Mouse (Mus musculus): Measurements from ENCODE around the gene Casd1. TPM values are rescaled to one million over a fixed set of nuclear protein-coding genes. Genes with fewer than 3 reads are reported as not detected.

Gene Casd1
- total RNA-seq (2014; rRNA removed) = 25.4 and 28.0 TPM in 2 replicates
- polyA plus RNA-seq (2012; rRNA removed) = 9.1 and 9.4 TPM in 2 replicates

- H3K4me3 ChIP-seq (ENCODE audit: insufficient read depth, low read depth, low read length) = peak within 1 kb of the TSS; percentile 72
- H3K36me3 ChIP-seq (ENCODE audit: control insufficient read depth, insufficient read depth, low read length) = no peaks in the 10 kb centered on the region
- H3K27me3 ChIP-seq (ENCODE audit: control insufficient read depth, insufficient read depth, low read length) = no peaks in the 10 kb centered on the region
- TF ChIP-seq POLR2A (IDR thresholded peaks at IDR 0.05; ENCODE audit: extremely low read depth, insufficient read depth, low read length) (no peak), CTCF (IDR thresholded peaks at IDR 0.05; ENCODE audit: low read depth, low read length) (no peak)
- peak; percentile 52 for DNase-seq (ENCODE audit: extremely low read depth, low read depth, low spot score)
- H3K9ac ChIP-seq (ENCODE audit: low read depth, low read length) = peak within 1 kb of the TSS; percentile 80
- H3K4me1 ChIP-seq (ENCODE audit: control insufficient read depth, insufficient read depth, low read length) = peaks cover 4% of the 10 kb centered on the region; the same call in 1 of the 2 replicates
- WGBS = 2% methylated on average over 54 of the region's 64 CpGs
- peak within 1 kb of the TSS; percentile 93 for H3K27ac ChIP-seq (replicated peaks; ENCODE audit: insufficient read depth, low read depth, low read length)
- peaks cover 4% of the 10 kb centered on the region; the same call in 1 of the 2 replicates for H3K79me2 ChIP-seq (ENCODE audit: control insufficient read depth, insufficient read depth, low read length)
Observed at GRCm38 (mm10) chr6:4600658-4601296, at the start of gene Casd1. Gene Casd1 (plus strand): TSS chr6:4600839.

- Histone ChIP-seq H3K9ac (ENCODE audit: low read depth, low read length) (no peak overlapping the region), H3K36me3 (ENCODE audit: control insufficient read depth, insufficient read depth, low read length) (no peaks in the 10 kb centered on the region), H3K27me3 (ENCODE audit: control insufficient read depth, insufficient read depth, low read length) (no peaks in the 10 kb centered on the region; the same call in 1 of the 2 replicates), H3K4me1 (ENCODE audit: control insufficient read depth, insufficient read depth, low read length) (peaks cover 2% of the 10 kb centered on the region; the same call in 1 of the 2 replicates), H3K27ac (replicated peaks; ENCODE audit: insufficient read depth, low read depth, low read length) (no peak overlapping the region), H3K79me2 (ENCODE audit: control insufficient read depth, insufficient read depth, low read length) (no peaks in the 10 kb centered on the region), H3K4me3 (ENCODE audit: insufficient read depth, low read depth, low read length) (no peak overlapping the region)
- DNase-seq (ENCODE audit: extremely low read depth, low read depth, low spot score) = no peak
- TF ChIP-seq POLR2A (IDR thresholded peaks at IDR 0.05; ENCODE audit: extremely low read depth, insufficient read depth, low read length) = no peak
- no peak for TF ChIP-seq CTCF (IDR thresholded peaks at IDR 0.05; ENCODE audit: low read depth, low read length)
- 66% methylated on average over 6 of the region's 6 CpGs for WGBS
Observed at GRCm38 (mm10) chr6:4555366-4555765, 45.3 kb upstream of the Casd1 start.

GRCm38 (mm10) chr6:4557086-4557485 lies 43.6 kb upstream of the Casd1 start:
- no peak for TF ChIP-seq POLR2A (IDR thresholded peaks at IDR 0.05; ENCODE audit: extremely low read depth, insufficient read depth, low read length)
- TF ChIP-seq CTCF (IDR thresholded peaks at IDR 0.05; ENCODE audit: low read depth, low read length) = no peak
- Histone ChIP-seq H3K79me2 (ENCODE audit: control insufficient read depth, insufficient read depth, low read length) (no peaks in the 10 kb centered on the region), H3K4me3 (ENCODE audit: insufficient read depth, low read depth, low read length) (no peak overlapping the region), H3K36me3 (ENCODE audit: control insufficient read depth, insufficient read depth, low read length) (no peaks in the 10 kb centered on the region), H3K9ac (ENCODE audit: low read depth, low read length) (no peak overlapping the region), H3K4me1 (ENCODE audit: control insufficient read depth, insufficient read depth, low read length) (peaks cover 2% of the 10 kb centered on the region; the same call in 1 of the 2 replicates), H3K27ac (replicated peaks; ENCODE audit: insufficient read depth, low read depth, low read length) (no peak overlapping the region), H3K27me3 (ENCODE audit: control insufficient read depth, insufficient read depth, low read length) (no peaks in the 10 kb centered on the region; the same call in 1 of the 2 replicates)
- WGBS = 81% methylated on average over 8 of the region's 8 CpGs
- no peak for DNase-seq (ENCODE audit: extremely low read depth, low read depth, low spot score)

GRCm38 (mm10) chr6:4557678-4558077 lies 43.0 kb upstream of the Casd1 start:
- Histone ChIP-seq H3K27ac (replicated peaks; ENCODE audit: insufficient read depth, low read depth, low read length) (no peak overlapping the region), H3K36me3 (ENCODE audit: control insufficient read depth, insufficient read depth, low read length) (no peaks in the 10 kb centered on the region), H3K4me1 (ENCODE audit: control insufficient read depth, insufficient read depth, low read length) (peaks cover 2% of the 10 kb centered on the region; the same call in 1 of the 2 replicates), H3K79me2 (ENCODE audit: control insufficient read depth, insufficient read depth, low read length) (no peaks in the 10 kb centered on the region), H3K27me3 (ENCODE audit: control insufficient read depth, insufficient read depth, low read length) (no peaks in the 10 kb centered on the region; the same call in 1 of the 2 replicates), H3K9ac (ENCODE audit: low read depth, low read length) (no peak overlapping the region; the same call in 1 of the 2 replicates), H3K4me3 (ENCODE audit: insufficient read depth, low read depth, low read length) (no peak overlapping the region)
- peak; percentile 24 for DNase-seq (ENCODE audit: extremely low read depth, low read depth, low spot score)
- TF ChIP-seq CTCF (IDR thresholded peaks at IDR 0.05; ENCODE audit: low read depth, low read length) (peak; percentile 61), POLR2A (IDR thresholded peaks at IDR 0.05; ENCODE audit: extremely low read depth, insufficient read depth, low read length) (no peak)
- 15% methylated on average over 7 of the region's 7 CpGs for WGBS

- 63% methylated on average over 11 of the region's 11 CpGs for WGBS
- TF ChIP-seq CTCF (IDR thresholded peaks at IDR 0.05; ENCODE audit: low read depth, low read length) = no peak
- TF ChIP-seq POLR2A (IDR thresholded peaks at IDR 0.05; ENCODE audit: extremely low read depth, insufficient read depth, low read length) = no peak
- H3K27me3 ChIP-seq (ENCODE audit: control insufficient read depth, insufficient read depth, low read length) = no peaks in the 10 kb centered on the region
- no peak overlapping the region for H3K9ac ChIP-seq (ENCODE audit: low read depth, low read length)
- H3K36me3 ChIP-seq (ENCODE audit: control insufficient read depth, insufficient read depth, low read length) = no peaks in the 10 kb centered on the region
- no peak overlapping the region for H3K27ac ChIP-seq (replicated peaks; ENCODE audit: insufficient read depth, low read depth, low read length)
- H3K4me1 ChIP-seq (ENCODE audit: control insufficient read depth, insufficient read depth, low read length) = peaks cover 2% of the 10 kb centered on the region; the same call in 1 of the 2 replicates
- DNase-seq (ENCODE audit: extremely low read depth, low read depth, low spot score) = no peak
- no peaks in the 10 kb centered on the region for H3K79me2 ChIP-seq (ENCODE audit: control insufficient read depth, insufficient read depth, low read length)
- H3K4me3 ChIP-seq (ENCODE audit: insufficient read depth, low read depth, low read length) = no peak overlapping the region
Observed at GRCm38 (mm10) chr6:4561156-4561555, 39.5 kb upstream of the Casd1 start.

- Histone ChIP-seq H3K79me2 (ENCODE audit: control insufficient read depth, insufficient read depth, low read length) (no peaks in the 10 kb centered on the region), H3K27ac (replicated peaks; ENCODE audit: insufficient read depth, low read depth, low read length) (no peak overlapping the region), H3K9ac (ENCODE audit: low read depth, low read length) (no peak overlapping the region), H3K4me1 (ENCODE audit: control insufficient read depth, insufficient read depth, low read length) (peaks cover 2% of the 10 kb centered on the region; the same call in 1 of the 2 replicates), H3K36me3 (ENCODE audit: control insufficient read depth, insufficient read depth, low read length) (no peaks in the 10 kb centered on the region), H3K27me3 (ENCODE audit: control insufficient read depth, insufficient read depth, low read length) (no peaks in the 10 kb centered on the region), H3K4me3 (ENCODE audit: insufficient read depth, low read depth, low read length) (no peak overlapping the region)
- no peak for DNase-seq (ENCODE audit: extremely low read depth, low read depth, low spot score)
- TF ChIP-seq POLR2A (IDR thresholded peaks at IDR 0.05; ENCODE audit: extremely low read depth, insufficient read depth, low read length) = no peak
- no peak for TF ChIP-seq CTCF (IDR thresholded peaks at IDR 0.05; ENCODE audit: low read depth, low read length)
Observed at GRCm38 (mm10) chr6:4561621-4562020, 39.0 kb upstream of the Casd1 start.
